Mouse (Mus musculus) adrenal gland, adult 18-20 months (tissue): Measurements from ENCODE around the gene Znrf4. TPM values are rescaled to one million over a fixed set of nuclear protein-coding genes. Genes with fewer than 3 reads are reported as not detected.
A peak's percentile ranks its signal among the peaks of the same experiment; 100 is the strongest.

Experiments
- DNase-seq, 2 experiments: peaks; one replicate each; pipeline ENCODE4 v3.0.0; 2021 to 2022; ENCODE audit warnings: low spot score in 2 of 2
- total RNA-seq, 2 experiments: library from RNA; stranded (reverse); gene quantifications; 1 replicate in 1 of 2; 2 replicates in 1 of 2; pipeline ENCODE4 v1.2.3; 2021

Znrf4 gene
- total RNA-seq, 2 experiments from 2014 or later: not detected

- no peak for DNase-seq
These were observed 43.0 kb downstream of the Znrf4 start for GRCm38 (mm10) chr17:56469275-56469674.

- DNase-seq: no peak
These were observed 43.4 kb downstream of the Znrf4 start for GRCm38 (mm10) chr17:56468870-56469269.

- no peak for DNase-seq
These were observed 43.9 kb downstream of the Znrf4 start for GRCm38 (mm10) chr17:56468380-56468779.

- DNase-seq: no peak
These were observed 44.8 kb downstream of the Znrf4 start for GRCm38 (mm10) chr17:56467456-56467884.

GRCm38 (mm10) chr17:56466747-56467146, 45.5 kb downstream of the Znrf4 start:
- DNase-seq: no peak

GRCm38 (mm10) chr17:56464817-56465216, 47.4 kb downstream of the Znrf4 start:
- DNase-seq: no peak

- DNase-seq: no peak
These were observed 47.9 kb downstream of the Znrf4 start for GRCm38 (mm10) chr17:56464345-56464744.

- no peak for DNase-seq
These were observed 48.7 kb downstream of the Znrf4 start for GRCm38 (mm10) chr17:56463500-56463899.

GRCm38 (mm10) chr17:56462835-56463455, 49.3 kb downstream of the Znrf4 start:
- DNase-seq: no peak

- peak; percentile 95 to 97 for DNase-seq
These were observed 50.2 kb downstream of the Znrf4 start for GRCm38 (mm10) chr17:56461771-56462743.

Other genes starting within 250 kb of the Znrf4 start
- gene Ticam1, start 235.6 kb downstream of the Znrf4 start, total RNA-seq: 10 to 100 TPM; 23.1 to 26.7 TPM
- 10 to 100 TPM; 66.0 to 84.7 TPM for gene Plin3, start 219.6 kb downstream of the Znrf4 start, total RNA-seq
- not detected for gene Arrdc5, start 212.1 kb downstream of the Znrf4 start, total RNA-seq
- gene Uhrf1, start 209.1 kb downstream of the Znrf4 start, total RNA-seq: 1 to 10 TPM; 1.8 to 3.1 TPM
- 10 to 100 TPM; 31.9 to 39.9 TPM for gene Kdm4b, start 186.4 kb downstream of the Znrf4 start, total RNA-seq
- 100 to 1,000 TPM; 130 to 188 TPM for gene Ptprs, start 35.9 kb downstream of the Znrf4 start, total RNA-seq
- 1 to 10 TPM in 1 of 2 experiments, under 1 TPM in 1; 0.86 to 1.0 TPM for gene Gm20219, start 42.0 kb upstream of the Znrf4 start, total RNA-seq
- gene Safb2, start 72.2 kb upstream of the Znrf4 start, total RNA-seq: 100 to 1,000 TPM; 117 to 153 TPM
- gene Safb, start 72.4 kb upstream of the Znrf4 start, total RNA-seq: 100 to 1,000 TPM; 108 to 136 TPM
- 100 to 1,000 TPM; 360 to 384 TPM for gene 2410015M20Rik, start 97.3 kb upstream of the Znrf4 start, total RNA-seq
- gene Rpl36, start 101.0 kb upstream of the Znrf4 start, total RNA-seq: 100 to 1,000 TPM; 765 to 908 TPM
- 100 to 1,000 TPM; 458 to 700 TPM for gene Lonp1, start 114.5 kb upstream of the Znrf4 start, total RNA-seq
- gene Catsperd, start 115.7 kb upstream of the Znrf4 start, total RNA-seq: 1 to 10 TPM; 2.4 to 4.3 TPM
- 10 to 100 TPM; 64.9 to 75.7 TPM for gene Ranbp3, start 160.9 kb upstream of the Znrf4 start, total RNA-seq
- 100 to 1,000 TPM; 276 to 402 TPM for gene Ndufa11, start 205.3 kb upstream of the Znrf4 start, total RNA-seq
- gene Vmac, start 205.6 kb upstream of the Znrf4 start, total RNA-seq: 10 to 100 TPM; 20.1 to 26.1 TPM
- 1 to 10 TPM; 3.4 to 4.0 TPM for gene Nrtn, start 245.1 kb upstream of the Znrf4 start, total RNA-seq